Mouse (Mus musculus): Measurements from ENCODE around the gene Vdac1.
"Not testable (repeated sequence)": the region's sequence is repeated elsewhere in the genome, so short reads cannot be mapped to it uniquely, and the experiment has no call there.

Gene Vdac1

GRCm38 (mm10) chr11:52343162-52343561 is 17.5 kb upstream of the Vdac1 start:
- peak; percentile 78 for DNase-seq (ENCODE audit: low read depth, low spot score)

- DNase-seq (ENCODE audit: low read depth, low spot score): no peak
These were observed 15.5 kb upstream of the Vdac1 start for GRCm38 (mm10) chr11:52344991-52345777.

GRCm38 (mm10) chr11:52345939-52346634 is 14.6 kb upstream of the Vdac1 start:
- peak; percentile 79 for DNase-seq (ENCODE audit: low read depth, low spot score)

GRCm38 (mm10) chr11:52346635-52347005 is 14.0 kb upstream of the Vdac1 start:
- peak; percentile 51 for DNase-seq (ENCODE audit: low read depth, low spot score)

GRCm38 (mm10) chr11:52348156-52348555 is 12.5 kb upstream of the Vdac1 start:
- no peak for DNase-seq (ENCODE audit: low read depth, low spot score)

GRCm38 (mm10) chr11:52348724-52349123 is 11.9 kb upstream of the Vdac1 start:
- DNase-seq (ENCODE audit: low read depth, low spot score): no peak

GRCm38 (mm10) chr11:52350924-52351323 is 9.7 kb upstream of the Vdac1 start:
- no peak for DNase-seq (ENCODE audit: low read depth, low spot score)

- no peak for DNase-seq (ENCODE audit: low read depth, low spot score)
These were observed 8.4 kb upstream of the Vdac1 start for GRCm38 (mm10) chr11:52352271-52352670.

GRCm38 (mm10) chr11:52354644-52355043 is 6.0 kb upstream of the Vdac1 start:
- no peak for DNase-seq (ENCODE audit: low read depth, low spot score)

- DNase-seq (ENCODE audit: low read depth, low spot score): no peak
These were observed 5.1 kb upstream of the Vdac1 start for GRCm38 (mm10) chr11:52355601-52356000.

GRCm38 (mm10) chr11:52357091-52357490 is 3.6 kb upstream of the Vdac1 start:
- DNase-seq (ENCODE audit: low read depth, low spot score): not testable (repeated sequence)

- DNase-seq (ENCODE audit: low read depth, low spot score): no peak
These were observed 2.1 kb upstream of the Vdac1 start for GRCm38 (mm10) chr11:52358520-52358919.

GRCm38 (mm10) chr11:52359686-52360470 is 782 bp upstream of the Vdac1 start:
- DNase-seq (ENCODE audit: low read depth, low spot score): no peak

GRCm38 (mm10) chr11:52361287-52361921 is 744 bp downstream of the Vdac1 start:
- DNase-seq (ENCODE audit: low read depth, low spot score): peak; percentile 31

- no peak for DNase-seq (ENCODE audit: low read depth, low spot score)
These were observed 3.7 kb downstream of the Vdac1 start for GRCm38 (mm10) chr11:52364376-52364775.

GRCm38 (mm10) chr11:52365143-52365542 is 4.5 kb downstream of the Vdac1 start:
- peak; percentile 32 for DNase-seq (ENCODE audit: low read depth, low spot score)

GRCm38 (mm10) chr11:52366358-52366757 is 5.7 kb downstream of the Vdac1 start:
- no peak for DNase-seq (ENCODE audit: low read depth, low spot score)

- no peak for DNase-seq (ENCODE audit: low read depth, low spot score)
These were observed 7.7 kb downstream of the Vdac1 start for GRCm38 (mm10) chr11:52368176-52368985.

- DNase-seq (ENCODE audit: low read depth, low spot score): no peak
These were observed 8.8 kb downstream of the Vdac1 start for GRCm38 (mm10) chr11:52369252-52370134.

- DNase-seq (ENCODE audit: low read depth, low spot score): no peak
These were observed 9.4 kb downstream of the Vdac1 start for GRCm38 (mm10) chr11:52370135-52370452.

Measured in embryo, embryonic 11.5 days (tissue).